Mouse (Mus musculus) hindbrain, embryonic 16.5 days (tissue): ENCODE data around the gene Zfp287. TPM values are rescaled to one million over a fixed set of nuclear protein-coding genes. Genes with fewer than 3 reads are reported as not detected.

Experiments
- ATAC-seq: fragments of 200-750 bp; cut with Nextera tagmentation; 2 replicates; pipeline ENCODE4 v1.8.0; 2017; ENCODE audit warnings: moderate TSS enrichment, moderate library complexity
- H3K27ac ChIP-seq: fragments of 300-500 bp; sonication (generic); 2 replicates; pipeline ENCODE4 v1.5.1; 2014; ENCODE audit warnings: low read depth, mild to moderate bottlenecking, control low read depth, low read length, moderate library complexity
- H3K27me3 ChIP-seq: fragments of 300-500 bp; sonication (generic); replicated peaks from 2 replicates; pipeline ENCODE4 v1.6.1; 2014; ENCODE audit warnings: low read length; ENCODE audit not compliant: control insufficient read depth, insufficient read depth
- H3K36me3 ChIP-seq: fragments of 300-500 bp; sonication (generic); 2 replicates; pipeline ENCODE4 v1.6.1; 2014; ENCODE audit warnings: mild to moderate bottlenecking, low read length, moderate library complexity, mixed read lengths; ENCODE audit not compliant: control insufficient read depth, insufficient read depth
- H3K4me1 ChIP-seq: fragments of 300-500 bp; sonication (generic); 2 replicates; pipeline ENCODE4 v1.6.1; 2014; ENCODE audit warnings: low read depth, low read length; ENCODE audit not compliant: control insufficient read depth, insufficient read depth
- H3K4me2 ChIP-seq: fragments of 300-500 bp; sonication (generic); 2 replicates; pipeline ENCODE4 v1.6.1; 2014; ENCODE audit warnings: mild to moderate bottlenecking, low read length, control low read depth, moderate library complexity
- H3K4me3 ChIP-seq: fragments of 300-500 bp; sonication (generic); 2 replicates; pipeline ENCODE4 v1.5.1; 2014; ENCODE audit warnings: mild to moderate bottlenecking, low read length, control low read depth, moderate library complexity
- H3K9ac ChIP-seq: fragments of 300-500 bp; sonication (generic); 2 replicates; pipeline ENCODE4 v1.6.1; 2014; ENCODE audit warnings: low read depth, mild to moderate bottlenecking, control low read depth, low read length, moderate library complexity
- H3K9me3 ChIP-seq: fragments of 300-500 bp; sonication (generic); 2 replicates; pipeline ENCODE4 v1.6.1; 2014; ENCODE audit warnings: mild to moderate bottlenecking, low read length, moderate library complexity; ENCODE audit not compliant: control insufficient read depth
- WGBS: fragments of 180-500 bp; shearing (Covaris S2); extraction: QIAGEN DNeasy Blood & Tissue Kit; methylation state at CpG from one replicate; pipeline ENCODE4 v1.1.7; 2014; 5-methylcytosine and 5-hydroxymethylcytosine counted together
- polyA plus RNA-seq: library from polyadenylated mRNA; unstranded; fragments of >200 nt; fragmentation: Nextera tagmentation; extraction: Ambion mirVana; gene quantifications from 2 replicates; pipeline ENCODE4 v1.2.1, GENCODE M21; 2015

Gene Zfp287
- polyA plus RNA-seq, 1 experiment from 2014 or later = 18.5 TPM

DNA sequence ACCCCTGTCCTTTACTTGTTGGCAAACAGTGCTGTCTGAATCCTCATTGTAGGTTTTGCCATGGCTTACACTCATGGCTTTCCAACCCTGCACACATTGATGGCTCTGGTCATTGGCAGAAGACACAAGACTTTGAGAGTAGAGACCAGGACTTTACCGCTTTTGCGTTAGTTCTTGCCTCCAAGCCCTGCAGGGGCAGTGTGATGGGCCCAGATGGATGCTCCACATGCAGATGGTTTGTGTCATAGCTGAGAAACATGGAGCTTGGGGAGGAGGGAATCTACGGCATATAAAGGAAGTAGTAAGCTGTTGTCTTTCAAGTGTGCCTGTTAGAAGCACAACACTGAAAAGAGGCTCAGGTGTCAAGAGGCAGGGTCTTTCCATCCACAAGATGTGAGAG is 79.6 kb downstream of the Zfp287 start:
- 83% methylated on average over 3 of the region's 3 CpGs for WGBS
- no peak overlapping the region for H3K27ac ChIP-seq
- H3K4me1 ChIP-seq = peaks cover 6% of the 10 kb centered on the region
- no peak overlapping the region for H3K4me2 ChIP-seq
- no peak overlapping the region for H3K9ac ChIP-seq
- H3K4me3 ChIP-seq = no peak overlapping the region
- H3K27me3 ChIP-seq = no peaks in the 10 kb centered on the region
- H3K36me3 ChIP-seq = no peaks in the 10 kb centered on the region
- H3K9me3 ChIP-seq = no peaks in the 10 kb centered on the region
- no peak for ATAC-seq

DNA sequence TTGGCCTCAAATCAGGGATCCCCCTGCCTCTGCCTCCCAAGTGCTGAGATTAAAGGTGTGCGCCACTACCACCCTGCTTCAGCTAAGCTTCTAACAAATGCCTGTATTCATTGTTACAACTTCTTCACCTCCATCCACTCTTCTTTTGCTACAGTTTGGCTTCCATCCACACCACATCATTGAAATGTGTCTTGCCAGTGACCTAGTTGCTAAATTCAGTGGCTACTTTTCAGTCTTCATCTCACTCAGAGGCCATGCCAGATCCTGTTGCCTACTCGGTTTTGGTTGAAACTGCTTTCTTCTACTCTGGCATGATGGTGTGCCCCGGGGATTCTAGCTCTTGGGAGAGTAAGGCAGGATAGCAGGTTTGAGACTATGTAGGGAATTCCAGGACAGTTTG is 80.1 kb downstream of the Zfp287 start:
- ATAC-seq = no peak
- Histone ChIP-seq H3K4me1 (peaks cover 11% of the 10 kb centered on the region), H3K4me3 (no peak overlapping the region), H3K36me3 (no peaks in the 10 kb centered on the region), H3K27me3 (no peaks in the 10 kb centered on the region), H3K9me3 (no peaks in the 10 kb centered on the region), H3K9ac (no peak overlapping the region), H3K27ac (no peak overlapping the region), H3K4me2 (no peak overlapping the region)
- WGBS = 93% methylated on average over 3 of the region's 3 CpGs

Other genes starting within 250 kb of the Zfp287 start
- 23.8 and 50.7 TPM in 2 replicates for gene Cenpv, start 192.6 kb downstream of the Zfp287 start, polyA plus RNA-seq
- gene Ubb, start 180.7 kb downstream of the Zfp287 start, polyA plus RNA-seq = 4,470 and 4,568 TPM in 2 replicates
- gene Trpv2, start 157.4 kb downstream of the Zfp287 start, polyA plus RNA-seq = 35.3 and 36.6 TPM in 2 replicates
- 8.4 and 9.7 TPM in 2 replicates for gene Lrrc75a, start 83.4 kb downstream of the Zfp287 start, polyA plus RNA-seq
- gene Mmgt2, start 83.2 kb downstream of the Zfp287 start, polyA plus RNA-seq = 26.4 and 26.7 TPM in 2 replicates
- not detected in 2 replicates for gene Gm10428, start 21.2 kb upstream of the Zfp287 start, polyA plus RNA-seq
- gene Zfp286, start 57.6 kb upstream of the Zfp287 start, polyA plus RNA-seq = 25.7 and 29.6 TPM in 2 replicates
- gene Trim16, start 88.3 kb upstream of the Zfp287 start, polyA plus RNA-seq = 8.0 and 8.4 TPM in 2 replicates
- 0.34 and 0.55 TPM in 2 replicates for gene Fbxw10, start 115.2 kb upstream of the Zfp287 start, polyA plus RNA-seq
- 59.0 and 60.3 TPM in 2 replicates for gene Tvp23b, start 147.6 kb upstream of the Zfp287 start, polyA plus RNA-seq
- gene Cdrt4, start 219.3 kb upstream of the Zfp287 start, polyA plus RNA-seq = 0.23 TPM in 1 of 2 replicates, not detected in the other